Mouse (Mus musculus) E14TG2a.4 (cell line): Measurements from ENCODE around the gene Tma16.

Experiments used
- CTCF ChIP-seq: conservative IDR thresholded peaks from 2 replicates; pipeline ENCODE4 v1.5.1; 2014; ENCODE audit warnings: low read length
- NANOG ChIP-seq: IDR thresholded peaks from 2 replicates; pipeline ENCODE4 v1.6.1; 2014; ENCODE audit warnings: borderline replicate concordance, low read length, mixed read lengths

GRCm38 (mm10) chr8:66486084-66486763 is at the start of gene Tma16:
- TF ChIP-seq CTCF (no peak), NANOG (no peak)
